Mouse (Mus musculus) liver, embryonic 15.5 days (tissue): ENCODE measurements around the gene Yy2. TPM values are rescaled to one million over a fixed set of nuclear protein-coding genes. Genes with fewer than 3 reads are reported as not detected.

ENCODE experiments used
- ATAC-seq: fragments of 200-750 bp; cut with Nextera tagmentation; 2 replicates; pipeline ENCODE4 v1.8.0; 2017; ENCODE audit warnings: moderate number of reproducible peaks, mild to moderate bottlenecking, moderate library complexity; ENCODE audit not compliant: insufficient read depth
- H3K27ac ChIP-seq: fragments of 300-500 bp; sonication (generic); replicated peaks from 2 replicates; pipeline ENCODE4 v1.5.1; 2015; ENCODE audit warnings: mild to moderate bottlenecking, inconsistent platforms
- H3K27me3 ChIP-seq: fragments of 300-500 bp; sonication (generic); 2 replicates; pipeline ENCODE4 v1.6.1; 2015; ENCODE audit warnings: mild to moderate bottlenecking, inconsistent platforms
- H3K36me3 ChIP-seq: fragments of 300-500 bp; sonication (generic); replicated peaks from 2 replicates; pipeline ENCODE4 v1.6.1; 2015; ENCODE audit warnings: moderate library complexity, mild to moderate bottlenecking, inconsistent platforms
- H3K4me1 ChIP-seq: fragments of 300-500 bp; sonication (generic); replicated peaks from 2 replicates; pipeline ENCODE4 v1.6.1; 2015; ENCODE audit warnings: inconsistent platforms
- H3K4me2 ChIP-seq: fragments of 300-500 bp; sonication (generic); 2 replicates; pipeline ENCODE4 v1.6.1; 2015; ENCODE audit warnings: moderate library complexity, mild to moderate bottlenecking, inconsistent platforms
- H3K4me3 ChIP-seq: fragments of 300-500 bp; sonication (generic); replicated peaks from 2 replicates; pipeline ENCODE4 v1.5.1; 2015; ENCODE audit warnings: mild to moderate bottlenecking, inconsistent platforms
- H3K9ac ChIP-seq: fragments of 300-500 bp; sonication (generic); 2 replicates; pipeline ENCODE4 v1.6.1; 2015; ENCODE audit warnings: moderate library complexity, mild to moderate bottlenecking, inconsistent platforms
- H3K9me3 ChIP-seq: fragments of 300-500 bp; sonication (generic); replicated peaks from 2 replicates; pipeline ENCODE4 v1.6.1; 2016; ENCODE audit warnings: inconsistent platforms
- WGBS: fragments of 180-500 bp; shearing (Covaris S2); methylation state at CpG from one replicate; pipeline ENCODE4 v1.1.7; 2015; ENCODE audit warnings: mixed read lengths; ENCODE audit not compliant: insufficient replicate concordance; 5-methylcytosine and 5-hydroxymethylcytosine counted together
- polyA plus RNA-seq: library from polyadenylated mRNA; unstranded; fragments of >200 nt; fragmentation: Nextera tagmentation; extraction: Ambion mirVana; gene quantifications from 2 replicates; pipeline ENCODE4 v1.2.1, GENCODE M21; 2015

Gene Yy2
- polyA plus RNA-seq, 1 experiment from 2014 or later: 0.46 TPM

DNA sequence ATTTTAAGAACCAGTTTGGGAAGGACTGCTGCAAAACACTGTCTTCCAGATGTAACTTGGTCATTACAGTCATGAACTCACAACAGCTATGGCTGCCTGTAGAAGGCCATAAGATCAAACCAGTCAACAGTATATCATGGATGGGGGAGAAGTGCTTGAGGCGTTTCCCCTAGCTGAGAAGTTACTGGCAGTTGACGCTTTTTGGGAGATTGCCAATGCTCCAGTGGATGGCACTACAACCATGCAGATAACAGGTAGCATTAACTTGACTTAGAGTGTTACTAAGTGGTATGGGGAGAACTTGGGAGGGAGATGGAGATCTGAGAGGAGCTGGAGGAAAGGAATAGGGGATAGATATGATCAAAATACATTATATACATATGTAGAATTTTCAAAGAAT is 5.9 kb upstream of the Yy2 start:
- no peak overlapping the region for H3K4me2 ChIP-seq
- no peak overlapping the region for H3K9ac ChIP-seq
- no peaks in the 10 kb centered on the region for H3K27me3 ChIP-seq
- no peak overlapping the region for H3K4me3 ChIP-seq
- ATAC-seq: no peak
- no peak overlapping the region for H3K27ac ChIP-seq
- WGBS: 55% methylated on average over 2 of the region's 2 CpGs
- no peaks in the 10 kb centered on the region for H3K9me3 ChIP-seq
- no peaks in the 10 kb centered on the region for H3K4me1 ChIP-seq
- H3K36me3 ChIP-seq: no peaks in the 10 kb centered on the region

GRCm38 (mm10) chrX:157563794-157564193 is 5.0 kb downstream of the Yy2 start:
- Histone ChIP-seq H3K4me1 (no peaks in the 10 kb centered on the region), H3K36me3 (0 out of 2 replicates have a peak, but pooled peaks cover 7% of the 10 kb centered on the region), H3K9ac (no peak overlapping the region), H3K9me3 (no peaks in the 10 kb centered on the region), H3K4me3 (no peak overlapping the region), H3K4me2 (no peak overlapping the region), H3K27me3 (no peaks in the 10 kb centered on the region), H3K27ac (no peak overlapping the region)
- 71% methylated on average over 10 of the region's 10 CpGs for WGBS
- ATAC-seq: no peak

- Histone ChIP-seq H3K4me3 (no peak overlapping the region), H3K9ac (no peak overlapping the region), H3K36me3 (no peaks in the 10 kb centered on the region), H3K27ac (no peak overlapping the region), H3K4me2 (no peak overlapping the region), H3K27me3 (no peaks in the 10 kb centered on the region), H3K4me1 (no peaks in the 10 kb centered on the region), H3K9me3 (no peaks in the 10 kb centered on the region)
- ATAC-seq: peak; percentile 34
- WGBS: 39% methylated on average over 3 of the region's 3 CpGs
Observed at GRCm38 (mm10) chrX:157547082-157547481, 21.7 kb downstream of the Yy2 start.

Other genes starting within 250 kb of the Yy2 start
- not detected in 2 replicates for gene Phex, start 153.7 kb downstream of the Yy2 start, polyA plus RNA-seq
- 10.0 and 16.9 TPM in 2 replicates for gene Sms, start 76.7 kb downstream of the Yy2 start, polyA plus RNA-seq
- 4.7 and 5.4 TPM in 2 replicates for gene Mbtps2, start 29.7 kb upstream of the Yy2 start, polyA plus RNA-seq
- 2.0 and 5.3 TPM in 2 replicates for gene Smpx, start 129.9 kb upstream of the Yy2 start, polyA plus RNA-seq
- gene Klhl34, start 249.4 kb upstream of the Yy2 start, polyA plus RNA-seq: not detected in 2 replicates